Mouse (Mus musculus) activated CD4-positive, CD25-positive, alpha-beta regulatory T cell, adult 9 weeks (primary cell): ENCODE data around the gene Gprasp2. TPM values are rescaled to one million over a fixed set of nuclear protein-coding genes. Genes with fewer than 3 reads are reported as not detected.

Experiments
- polyA plus RNA-seq: library from polyadenylated mRNA; unstranded; fragments of 100-300 nt; shearing (Covaris generic); gene quantifications from one replicate; pipeline ENCODE4 v1.2.1, GENCODE M21; 2017

Gene Gprasp2
- 18.9 TPM for polyA plus RNA-seq

GRCm38 (mm10) chrX:135838521-135839360, at the start of gene Gprasp2:
Gene Gprasp2 (plus strand): TSS chrX:135839034.

GRCm38 (mm10) chrX:135797212-135797644, 41.6 kb upstream of the Gprasp2 start, which contains the start of gene Bhlhb9:
Gene Bhlhb9 (plus strand): TSS chrX:135797594.

Other genes with a start within 250 kb of the Gprasp2 start
- not detected for gene Nxf7, start 240.3 kb upstream of the Gprasp2 start, polyA plus RNA-seq
- gene Prame, start 211.3 kb upstream of the Gprasp2 start, polyA plus RNA-seq: not detected
- not detected for gene Tcp11x2, start 145.2 kb upstream of the Gprasp2 start, polyA plus RNA-seq
- not detected for gene Tmsb15a, start 113.8 kb upstream of the Gprasp2 start, polyA plus RNA-seq
- 13.7 TPM for gene Armcx5, start 96.3 kb upstream of the Gprasp2 start, polyA plus RNA-seq
- gene Gprasp1, start 96.3 kb upstream of the Gprasp2 start, polyA plus RNA-seq: 44.3 TPM
- gene Bhlhb9, start 41.4 kb upstream of the Gprasp2 start, polyA plus RNA-seq: 35.7 TPM
- 9.5 TPM for gene Arxes2, start 154.8 kb downstream of the Gprasp2 start, polyA plus RNA-seq
- gene Arxes1, start 194.3 kb downstream of the Gprasp2 start, polyA plus RNA-seq: not detected
- 0.44 TPM for gene Bex2, start 229.2 kb downstream of the Gprasp2 start, polyA plus RNA-seq
- gene Nxf3, start 246.2 kb downstream of the Gprasp2 start, polyA plus RNA-seq: not detected